Mouse (Mus musculus) bone marrow macrophage, adult 2 months (primary cell): Measurements from ENCODE around the gene Ehmt2.

Experiments used
- CTCF ChIP-seq: IDR thresholded peaks from 2 replicates; pipeline ENCODE4 v1.5.1; 2012; ENCODE audit warnings: low read depth, mild to moderate bottlenecking, low read length, moderate library complexity
- POLR2A ChIP-seq: IDR thresholded peaks from 2 replicates; pipeline ENCODE4 v1.6.1; 2012; ENCODE audit warnings: mild to moderate bottlenecking, low read depth, low read length, borderline replicate concordance

GRCm38 (mm10) chr17:34917188-34917587 is 18.9 kb downstream of the Ehmt2 start:
- TF ChIP-seq POLR2A (no peak), CTCF (no peak)
